Mouse (Mus musculus) forebrain, embryonic 12.5 days (tissue): ENCODE measurements around the gene Appl2. TPM values are rescaled to one million over a fixed set of nuclear protein-coding genes. Genes with fewer than 3 reads are reported as not detected.

Source experiments
- ATAC-seq: fragments of 200-750 bp; cut with Nextera tagmentation; 2 replicates; pipeline ENCODE4 v1.8.0; 2017; ENCODE audit warnings: moderate TSS enrichment; ENCODE audit not compliant: low FRiP score
- H3K27ac ChIP-seq: fragments of 300-500 bp; sonication (generic); 2 replicates; pipeline ENCODE4 v1.5.1; 2016; ENCODE audit warnings: mild to moderate bottlenecking
- H3K27me3 ChIP-seq: fragments of 300-500 bp; sonication (generic); 2 replicates; pipeline ENCODE4 v1.6.1; 2016; ENCODE audit warnings: mild to moderate bottlenecking
- H3K36me3 ChIP-seq: fragments of 300-500 bp; sonication (generic); replicated peaks from 2 replicates; pipeline ENCODE4 v1.6.1; 2016; ENCODE audit warnings: mild to moderate bottlenecking
- H3K4me1 ChIP-seq: fragments of 300-500 bp; sonication (generic); 2 replicates; pipeline ENCODE4 v1.6.1; 2016
- H3K4me2 ChIP-seq: fragments of 300-500 bp; sonication (generic); 2 replicates; pipeline ENCODE4 v1.6.1; 2016; ENCODE audit warnings: mild to moderate bottlenecking, moderate library complexity
- H3K4me3 ChIP-seq: fragments of 300-500 bp; sonication (generic); replicated peaks from 2 replicates; pipeline ENCODE4 v1.5.1; 2016; ENCODE audit warnings: mild to moderate bottlenecking
- H3K9ac ChIP-seq: fragments of 300-500 bp; sonication (generic); 2 replicates; pipeline ENCODE4 v1.6.1; 2016; ENCODE audit warnings: mild to moderate bottlenecking
- H3K9me3 ChIP-seq: fragments of 300-500 bp; sonication (generic); 2 replicates; pipeline ENCODE4 v1.6.1; 2016
- WGBS: fragments of 180-500 bp; shearing (Covaris S2); methylation state at CpG from one replicate; pipeline ENCODE4 v1.1.7; 2016; 5-methylcytosine and 5-hydroxymethylcytosine counted together
- polyA plus RNA-seq: library from polyadenylated mRNA; unstranded; fragments of >200 nt; fragmentation: Nextera tagmentation; extraction: Ambion mirVana; gene quantifications from 2 replicates; pipeline ENCODE4 v1.2.1, GENCODE M21; 2016

The Appl2 gene
- polyA plus RNA-seq, 1 experiment from 2014 or later = 41.4 TPM

- 98% methylated on average over 3 of the region's 3 CpGs for WGBS
- Histone ChIP-seq H3K27me3 (no peaks in the 10 kb centered on the region), H3K27ac (no peak overlapping the region), H3K36me3 (peaks cover 64% of the 10 kb centered on the region), H3K9ac (no peak overlapping the region), H3K4me1 (peaks cover 3% of the 10 kb centered on the region; the same call in 1 of the 2 replicates), H3K9me3 (no peaks in the 10 kb centered on the region), H3K4me2 (no peak overlapping the region), H3K4me3 (no peak overlapping the region)
- ATAC-seq = no peak
Measured at GRCm38 (mm10) chr10:83607111-83607510, 41.4 kb downstream of the Appl2 start.

DNA sequence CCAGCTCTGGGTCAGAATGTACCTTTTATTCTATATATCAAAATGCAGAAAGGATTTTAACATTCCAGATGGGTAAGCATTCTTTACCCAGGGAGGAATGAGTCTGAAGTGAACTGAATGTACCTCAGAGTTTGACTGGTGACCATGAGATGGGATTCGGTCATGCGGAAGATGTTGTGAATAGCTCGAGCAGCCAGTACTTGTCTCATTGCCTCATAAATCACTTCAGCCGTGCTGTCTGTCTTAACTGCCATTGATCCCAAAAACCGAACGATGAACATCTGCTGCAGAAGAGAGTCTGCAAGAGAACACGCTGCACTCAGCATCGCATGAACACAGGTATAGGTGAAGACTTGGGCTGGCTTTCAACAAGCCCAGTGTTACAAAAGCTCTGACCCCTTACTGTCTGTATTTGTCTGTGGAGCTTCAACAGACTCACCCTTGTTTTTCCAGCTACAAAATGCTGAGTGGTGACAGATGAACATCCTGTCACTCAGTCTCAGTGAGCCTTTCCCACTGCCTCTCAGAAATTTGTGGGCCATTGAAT is 42.8 kb downstream of the Appl2 start:
- no peak overlapping the region for H3K4me2 ChIP-seq
- whole genome bisulfite sequencing = 49% methylated on average over 8 of the region's 8 CpGs
- no peaks in the 10 kb centered on the region for H3K27me3 ChIP-seq
- H3K36me3 ChIP-seq = peaks cover 62% of the 10 kb centered on the region
- peaks cover 3% of the 10 kb centered on the region; the same call in 1 of the 2 replicates for H3K4me1 ChIP-seq
- H3K9me3 ChIP-seq = no peaks in the 10 kb centered on the region
- 0 out of 2 replicates have a peak, but pooled peaks have one; percentile 46 for ATAC-seq
- H3K4me3 ChIP-seq = no peak overlapping the region
- H3K27ac ChIP-seq = 0 out of 2 replicates have a peak overlapping the region, but pooled peaks have one; percentile 6
- H3K9ac ChIP-seq = no peak overlapping the region

- Histone ChIP-seq H3K9ac (no peak overlapping the region), H3K36me3 (peaks cover 61% of the 10 kb centered on the region), H3K4me3 (no peak overlapping the region), H3K27me3 (no peaks in the 10 kb centered on the region), H3K9me3 (no peaks in the 10 kb centered on the region), H3K27ac (no peak overlapping the region), H3K4me2 (no peak overlapping the region), H3K4me1 (peaks cover 3% of the 10 kb centered on the region; the same call in 1 of the 2 replicates)
- WGBS = 93% methylated on average over 10 of the region's 10 CpGs
- ATAC-seq = no peak
Measured at GRCm38 (mm10) chr10:83603956-83604564, 44.5 kb downstream of the Appl2 start.

DNA sequence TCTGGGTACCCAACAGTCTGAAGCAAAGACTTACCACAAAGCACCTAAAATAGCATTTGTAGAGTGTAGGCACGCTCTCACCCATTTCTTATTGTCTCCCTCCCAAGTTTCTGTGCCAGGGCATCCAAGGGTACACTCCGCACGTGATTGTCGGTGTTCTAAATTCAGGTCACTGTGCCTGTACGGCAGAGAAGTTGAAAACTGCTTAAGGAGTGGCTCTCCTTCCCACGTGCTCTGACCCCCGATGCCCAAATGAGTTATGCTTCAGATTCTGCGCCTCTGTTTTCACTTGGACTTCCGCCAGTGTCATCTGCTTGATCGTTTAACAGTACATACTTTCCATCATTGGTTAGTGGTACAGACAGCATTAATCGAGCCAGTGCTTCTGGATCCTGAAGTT is 47.9 kb downstream of the Appl2 start:
- Histone ChIP-seq H3K9ac (no peak overlapping the region), H3K27ac (no peak overlapping the region), H3K27me3 (no peaks in the 10 kb centered on the region), H3K36me3 (peaks cover 51% of the 10 kb centered on the region), H3K4me2 (no peak overlapping the region), H3K4me3 (no peak overlapping the region), H3K9me3 (no peaks in the 10 kb centered on the region), H3K4me1 (no peaks in the 10 kb centered on the region; the same call in 1 of the 2 replicates)
- 91% methylated on average over 11 of the region's 11 CpGs for WGBS
- ATAC-seq = no peak

- H3K4me2 ChIP-seq = no peak overlapping the region
- peaks cover 69% of the 10 kb centered on the region for H3K36me3 ChIP-seq
- H3K4me1 ChIP-seq = no peaks in the 10 kb centered on the region
- 95% methylated on average over 5 of the region's 5 CpGs for WGBS
- H3K9ac ChIP-seq = no peak overlapping the region
- ATAC-seq = no peak
- no peak overlapping the region for H3K4me3 ChIP-seq
- no peaks in the 10 kb centered on the region for H3K27me3 ChIP-seq
- H3K9me3 ChIP-seq = no peaks in the 10 kb centered on the region
- no peak overlapping the region for H3K27ac ChIP-seq
Measured at GRCm38 (mm10) chr10:83594526-83594925, 54.0 kb downstream of the Appl2 start.

- Histone ChIP-seq H3K9ac (no peak overlapping the region), H3K27ac (no peak overlapping the region), H3K4me1 (no peaks in the 10 kb centered on the region), H3K27me3 (no peaks in the 10 kb centered on the region), H3K4me3 (no peak overlapping the region), H3K36me3 (peaks cover 74% of the 10 kb centered on the region), H3K4me2 (no peak overlapping the region), H3K9me3 (no peaks in the 10 kb centered on the region)
- 94% methylated on average over 7 of the region's 7 CpGs for WGBS
- no peak for ATAC-seq
Measured at GRCm38 (mm10) chr10:83592616-83593015, 55.9 kb downstream of the Appl2 start.

GRCm38 (mm10) chr10:83590801-83591200 is 57.7 kb downstream of the Appl2 start:
- H3K4me3 ChIP-seq = no peak overlapping the region
- WGBS = 92% methylated on average over 6 of the region's 6 CpGs
- peaks cover 85% of the 10 kb centered on the region for H3K36me3 ChIP-seq
- H3K4me2 ChIP-seq = no peak overlapping the region
- no peak overlapping the region for H3K9ac ChIP-seq
- no peaks in the 10 kb centered on the region for H3K9me3 ChIP-seq
- no peak for ATAC-seq
- H3K27ac ChIP-seq = no peak overlapping the region
- no peaks in the 10 kb centered on the region for H3K4me1 ChIP-seq
- H3K27me3 ChIP-seq = no peaks in the 10 kb centered on the region

DNA sequence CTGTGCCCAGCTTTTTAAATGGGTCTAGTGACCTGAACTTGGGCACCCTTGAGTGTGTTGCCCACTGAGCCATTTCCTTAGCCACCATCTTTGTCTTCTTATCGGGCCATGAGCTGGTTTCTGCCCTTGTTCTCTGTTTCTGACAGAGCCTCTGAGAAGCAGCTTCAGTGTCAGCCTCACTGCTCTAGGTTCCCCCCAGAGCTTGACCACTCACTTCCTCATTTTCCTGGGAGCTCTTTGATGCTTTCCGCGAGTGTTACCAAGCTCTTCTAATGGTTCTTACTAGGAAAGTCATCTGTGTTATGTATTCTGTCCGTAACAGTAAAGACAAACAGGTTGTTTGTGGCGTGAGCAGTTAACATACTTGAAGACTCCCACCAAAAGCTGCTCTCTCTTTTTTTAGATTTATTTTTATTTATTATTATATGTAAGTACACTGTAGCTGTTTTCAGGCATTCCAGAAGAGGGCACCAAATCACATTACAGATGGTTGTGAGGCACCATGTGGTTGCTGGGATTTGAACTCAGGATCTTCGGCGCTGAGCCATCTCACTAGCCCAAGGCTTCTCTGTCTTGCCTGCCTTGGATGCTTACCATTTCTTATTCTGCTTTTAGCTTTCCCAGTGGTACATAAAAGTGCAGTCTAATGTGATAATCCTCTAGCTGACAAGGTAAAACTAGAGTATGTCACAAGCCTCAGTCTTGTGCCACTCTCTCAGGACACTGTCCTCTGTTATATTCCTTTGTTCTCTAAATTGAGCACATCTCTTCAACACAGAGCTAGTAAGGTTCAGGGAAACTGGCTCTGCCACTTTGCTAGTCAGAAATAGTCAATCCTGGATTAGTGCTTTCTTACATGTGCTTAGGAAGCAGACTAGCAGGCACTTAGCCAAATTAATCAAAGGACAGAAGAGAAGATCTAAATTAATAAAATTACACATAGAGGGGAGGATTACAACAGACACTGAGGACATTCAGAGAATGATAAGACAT is 82.8 kb downstream of the Appl2 start:
- no peak overlapping the region for H3K4me2 ChIP-seq
- H3K9me3 ChIP-seq = no peaks in the 10 kb centered on the region
- no peaks in the 10 kb centered on the region for H3K27me3 ChIP-seq
- no peaks in the 10 kb centered on the region for H3K4me1 ChIP-seq
- no peak overlapping the region for H3K9ac ChIP-seq
- H3K27ac ChIP-seq = no peak overlapping the region
- WGBS = 98% methylated on average over 7 of the region's 7 CpGs
- no peak for ATAC-seq
- H3K36me3 ChIP-seq = peaks cover 90% of the 10 kb centered on the region
- H3K4me3 ChIP-seq = no peak overlapping the region

GRCm38 (mm10) chr10:83563005-83563404 is 85.5 kb downstream of the Appl2 start:
- Histone ChIP-seq H3K4me2 (no peak overlapping the region), H3K4me3 (no peak overlapping the region), H3K27me3 (no peaks in the 10 kb centered on the region), H3K9ac (no peak overlapping the region), H3K4me1 (no peaks in the 10 kb centered on the region), H3K36me3 (peaks cover 87% of the 10 kb centered on the region), H3K27ac (no peak overlapping the region), H3K9me3 (no peaks in the 10 kb centered on the region)
- ATAC-seq = no peak

Other genes with a start within 250 kb of the Appl2 start
- 10.8 and 11.7 TPM in 2 replicates for gene Aldh1l2, start 114.6 kb downstream of the Appl2 start, polyA plus RNA-seq
- 38.0 and 38.2 TPM in 2 replicates for gene Washc4, start 105.0 kb downstream of the Appl2 start, polyA plus RNA-seq
- 36.4 and 36.6 TPM in 2 replicates for gene 1500009L16Rik, start 74.1 kb upstream of the Appl2 start, polyA plus RNA-seq